Mouse (Mus musculus): ENCODE results near the gene Gpa33. TPM values are rescaled to one million over a fixed set of nuclear protein-coding genes. Genes with fewer than 3 reads are reported as not detected.

Gene Gpa33
- polyA plus RNA-seq, 1 experiment, result 6.9 TPM

- TF ChIP-seq CTCF (IDR thresholded peaks at IDR 0.05; ENCODE audit: control insufficient read depth, insufficient read depth, low read length), result peak; percentile 75
- TF ChIP-seq POLR2A (IDR thresholded peaks at IDR 0.05; ENCODE audit: borderline replicate concordance, control insufficient read depth, low read depth, low read length), result no peak
- WGBS, result 13% methylated on average over 24 of the region's 24 CpGs
- Histone ChIP-seq H3K4me1 (ENCODE audit: control insufficient read depth, insufficient read depth, low read length) (no peaks in the 10 kb centered on the region), H3K4me3 (replicated peaks; ENCODE audit: control insufficient read depth, low read depth, low read length) (no peak overlapping the region), H3K27ac (ENCODE audit: control insufficient read depth, insufficient read depth, low read depth, low read length, poor library complexity) (no peak overlapping the region)
These were observed 30.8 kb downstream of the Gpa33 start for GRCm38 (mm10) chr1:166160569-166161445.

GRCm38 (mm10) chr1:166164580-166164979, 34.5 kb downstream of the Gpa33 start:
- WGBS, result 85% methylated on average over 14 of the region's 14 CpGs

GRCm38 (mm10) chr1:166165159-166165558, 35.1 kb downstream of the Gpa33 start:
- WGBS, result 93% methylated on average over 9 of the region's 9 CpGs
- no peaks in the 10 kb centered on the region for H3K4me1 ChIP-seq (ENCODE audit: control insufficient read depth, insufficient read depth, low read length)
- no peak overlapping the region for H3K4me3 ChIP-seq (replicated peaks; ENCODE audit: control insufficient read depth, low read depth, low read length)
- H3K27ac ChIP-seq (ENCODE audit: control insufficient read depth, insufficient read depth, low read depth, low read length, poor library complexity), result no peak overlapping the region
- TF ChIP-seq POLR2A (IDR thresholded peaks at IDR 0.05; ENCODE audit: borderline replicate concordance, control insufficient read depth, low read depth, low read length) (no peak), CTCF (IDR thresholded peaks at IDR 0.05; ENCODE audit: control insufficient read depth, insufficient read depth, low read length) (no peak)

More at GRCm38 (mm10) chr1:166164580-166164979, 34.5 kb downstream of the Gpa33 start:
- no peak for TF ChIP-seq POLR2A (IDR thresholded peaks at IDR 0.05; ENCODE audit: borderline replicate concordance, control insufficient read depth, low read depth, low read length)
- no peak for TF ChIP-seq CTCF (IDR thresholded peaks at IDR 0.05; ENCODE audit: control insufficient read depth, insufficient read depth, low read length)
- Histone ChIP-seq H3K4me3 (replicated peaks; ENCODE audit: control insufficient read depth, low read depth, low read length) (no peak overlapping the region), H3K27ac (ENCODE audit: control insufficient read depth, insufficient read depth, low read depth, low read length, poor library complexity) (no peak overlapping the region), H3K4me1 (ENCODE audit: control insufficient read depth, insufficient read depth, low read length) (no peaks in the 10 kb centered on the region)

- Histone ChIP-seq H3K27ac (ENCODE audit: control insufficient read depth, insufficient read depth, low read depth, low read length, poor library complexity) (no peak overlapping the region), H3K4me3 (replicated peaks; ENCODE audit: control insufficient read depth, low read depth, low read length) (no peak overlapping the region), H3K4me1 (ENCODE audit: control insufficient read depth, insufficient read depth, low read length) (no peaks in the 10 kb centered on the region)
- no peak for TF ChIP-seq CTCF (IDR thresholded peaks at IDR 0.05; ENCODE audit: control insufficient read depth, insufficient read depth, low read length)
- TF ChIP-seq POLR2A (IDR thresholded peaks at IDR 0.05; ENCODE audit: borderline replicate concordance, control insufficient read depth, low read depth, low read length), result no peak
- 73% methylated on average over 4 of the region's 4 CpGs for WGBS
These were observed 37.4 kb downstream of the Gpa33 start for GRCm38 (mm10) chr1:166167405-166167804.

- 82% methylated on average over 7 of the region's 7 CpGs for WGBS
- no peak overlapping the region for H3K27ac ChIP-seq (ENCODE audit: control insufficient read depth, insufficient read depth, low read depth, low read length, poor library complexity)
- H3K4me3 ChIP-seq (replicated peaks; ENCODE audit: control insufficient read depth, low read depth, low read length), result no peak overlapping the region
- no peaks in the 10 kb centered on the region for H3K4me1 ChIP-seq (ENCODE audit: control insufficient read depth, insufficient read depth, low read length)
- TF ChIP-seq CTCF (IDR thresholded peaks at IDR 0.05; ENCODE audit: control insufficient read depth, insufficient read depth, low read length), result no peak
- no peak for TF ChIP-seq POLR2A (IDR thresholded peaks at IDR 0.05; ENCODE audit: borderline replicate concordance, control insufficient read depth, low read depth, low read length)
These were observed 38.0 kb downstream of the Gpa33 start for GRCm38 (mm10) chr1:166168017-166168416.

GRCm38 (mm10) chr1:166169713-166170112, 39.7 kb downstream of the Gpa33 start:
- 78% methylated on average over 7 of the region's 7 CpGs for WGBS
- no peak overlapping the region for H3K4me3 ChIP-seq (replicated peaks; ENCODE audit: control insufficient read depth, low read depth, low read length)
- H3K27ac ChIP-seq (ENCODE audit: control insufficient read depth, insufficient read depth, low read depth, low read length, poor library complexity), result no peak overlapping the region
- H3K4me1 ChIP-seq (ENCODE audit: control insufficient read depth, insufficient read depth, low read length), result no peaks in the 10 kb centered on the region
- no peak for TF ChIP-seq POLR2A (IDR thresholded peaks at IDR 0.05; ENCODE audit: borderline replicate concordance, control insufficient read depth, low read depth, low read length)
- no peak for TF ChIP-seq CTCF (IDR thresholded peaks at IDR 0.05; ENCODE audit: control insufficient read depth, insufficient read depth, low read length)

GRCm38 (mm10) chr1:166170852-166171251, 40.8 kb downstream of the Gpa33 start:
- 89% methylated on average over 12 of the region's 12 CpGs for WGBS

GRCm38 (mm10) chr1:166172992-166173391, 43.0 kb downstream of the Gpa33 start:
- Histone ChIP-seq H3K27ac (ENCODE audit: control insufficient read depth, insufficient read depth, low read depth, low read length, poor library complexity) (no peak overlapping the region), H3K4me3 (replicated peaks; ENCODE audit: control insufficient read depth, low read depth, low read length) (no peak overlapping the region), H3K4me1 (ENCODE audit: control insufficient read depth, insufficient read depth, low read length) (no peaks in the 10 kb centered on the region)
- WGBS, result 39% methylated on average over 3 of the region's 3 CpGs
- no peak for TF ChIP-seq POLR2A (IDR thresholded peaks at IDR 0.05; ENCODE audit: borderline replicate concordance, control insufficient read depth, low read depth, low read length)
- TF ChIP-seq CTCF (IDR thresholded peaks at IDR 0.05; ENCODE audit: control insufficient read depth, insufficient read depth, low read length), result no peak

More at GRCm38 (mm10) chr1:166170852-166171251, 40.8 kb downstream of the Gpa33 start:
- H3K4me3 ChIP-seq (replicated peaks; ENCODE audit: control insufficient read depth, low read depth, low read length), result no peak overlapping the region
- H3K4me1 ChIP-seq (ENCODE audit: control insufficient read depth, insufficient read depth, low read length), result no peaks in the 10 kb centered on the region
- TF ChIP-seq CTCF (IDR thresholded peaks at IDR 0.05; ENCODE audit: control insufficient read depth, insufficient read depth, low read length) (no peak), POLR2A (IDR thresholded peaks at IDR 0.05; ENCODE audit: borderline replicate concordance, control insufficient read depth, low read depth, low read length) (no peak)
- H3K27ac ChIP-seq (ENCODE audit: control insufficient read depth, insufficient read depth, low read depth, low read length, poor library complexity), result no peak overlapping the region

Data from bone marrow, adult 2 months (tissue).